Mouse (Mus musculus) testis, adult 2 months (tissue): ENCODE data around the gene Phlpp1. TPM values are rescaled to one million over a fixed set of nuclear protein-coding genes. Genes with fewer than 3 reads are reported as not detected.

Source experiments
- H3K27ac ChIP-seq: fragments of 200-500 bp; 2 replicates; pipeline ENCODE4 v1.5.1; 2012; ENCODE audit warnings: low read depth, low read length; ENCODE audit not compliant: control insufficient read depth, insufficient read depth
- H3K27me3 ChIP-seq: fragments of 200-500 bp; 2 replicates; pipeline ENCODE4 v1.6.1; 2012; ENCODE audit warnings: mild to moderate bottlenecking, low read length, moderate library complexity; ENCODE audit not compliant: control insufficient read depth, insufficient read depth
- H3K36me3 ChIP-seq: fragments of 200-500 bp; 2 replicates; pipeline ENCODE4 v1.6.1; 2012; ENCODE audit warnings: mild to moderate bottlenecking, low read length; ENCODE audit not compliant: control insufficient read depth, insufficient read depth
- H3K4me1 ChIP-seq: fragments of 200-500 bp; 2 replicates; pipeline ENCODE4 v1.6.1; 2012; ENCODE audit warnings: low read length; ENCODE audit not compliant: control insufficient read depth, insufficient read depth
- H3K4me3 ChIP-seq: fragments of 200-500 bp; 2 replicates; pipeline ENCODE4 v1.5.1; 2012; ENCODE audit warnings: low read depth, mild to moderate bottlenecking, low read length, moderate library complexity, mixed read lengths; ENCODE audit not compliant: control insufficient read depth
- CTCF ChIP-seq: fragments of 200-500 bp; IDR thresholded peaks from 2 replicates; pipeline ENCODE4 v1.5.1; 2012; ENCODE audit warnings: low read depth, mild to moderate bottlenecking, inconsistent platforms, low read length, moderate library complexity; ENCODE audit not compliant: control insufficient read depth, insufficient read depth, insufficient replicate concordance
- POLR2A ChIP-seq: fragments of 200-500 bp; IDR thresholded peaks from 2 replicates; pipeline ENCODE4 v1.6.1; 2012; ENCODE audit warnings: low read depth, mild to moderate bottlenecking, inconsistent platforms, low read length, moderate library complexity; ENCODE audit not compliant: control insufficient read depth
- polyA plus RNA-seq: library from polyadenylated mRNA; depleted of rRNA; stranded (reverse); fragments of >200 nt; gene quantifications from 2 replicates; pipeline ENCODE4 v1.2.3, GENCODE M21; 2012

The Phlpp1 gene
- polyA plus RNA-seq, 1 experiment = 59.6 TPM

GRCm38 (mm10) chr1:106257176-106257575 lies 85.6 kb downstream of the Phlpp1 start:
- Histone ChIP-seq H3K36me3 (no peaks in the 10 kb centered on the region), H3K27ac (no peak overlapping the region), H3K4me1 (no peaks in the 10 kb centered on the region), H3K4me3 (no peak overlapping the region), H3K27me3 (no peaks in the 10 kb centered on the region)
- TF ChIP-seq POLR2A = no peak
- no peak for TF ChIP-seq CTCF

- TF ChIP-seq CTCF (no peak), POLR2A (no peak)
- H3K27me3 ChIP-seq = no peaks in the 10 kb centered on the region
- no peak overlapping the region for H3K4me3 ChIP-seq
- no peaks in the 10 kb centered on the region for H3K4me1 ChIP-seq
- H3K36me3 ChIP-seq = no peaks in the 10 kb centered on the region
- H3K27ac ChIP-seq = no peak overlapping the region
Measured at GRCm38 (mm10) chr1:106268028-106268799, 96.7 kb downstream of the Phlpp1 start.

- Histone ChIP-seq H3K4me3 (no peak overlapping the region), H3K4me1 (no peaks in the 10 kb centered on the region), H3K36me3 (no peaks in the 10 kb centered on the region), H3K27ac (no peak overlapping the region), H3K27me3 (no peaks in the 10 kb centered on the region)
- TF ChIP-seq CTCF (no peak), POLR2A (no peak)
Measured at GRCm38 (mm10) chr1:106269337-106269736, 97.8 kb downstream of the Phlpp1 start.

- Histone ChIP-seq H3K4me1 (no peaks in the 10 kb centered on the region), H3K27ac (no peak overlapping the region), H3K36me3 (no peaks in the 10 kb centered on the region), H3K27me3 (no peaks in the 10 kb centered on the region), H3K4me3 (no peak overlapping the region)
- TF ChIP-seq POLR2A (no peak), CTCF (no peak)
Measured at GRCm38 (mm10) chr1:106272916-106273315, 101.4 kb downstream of the Phlpp1 start.

- no peak overlapping the region for H3K4me3 ChIP-seq
Measured at GRCm38 (mm10) chr1:106273801-106274200, 102.2 kb downstream of the Phlpp1 start.

GRCm38 (mm10) chr1:106274561-106275001 lies 103.0 kb downstream of the Phlpp1 start:
- Histone ChIP-seq H3K27ac (no peak overlapping the region), H3K27me3 (no peaks in the 10 kb centered on the region), H3K4me3 (no peak overlapping the region), H3K4me1 (no peaks in the 10 kb centered on the region), H3K36me3 (no peaks in the 10 kb centered on the region)
- TF ChIP-seq POLR2A (no peak), CTCF (no peak)

More at GRCm38 (mm10) chr1:106273801-106274200, 102.2 kb downstream of the Phlpp1 start:
- no peaks in the 10 kb centered on the region for H3K4me1 ChIP-seq
- TF ChIP-seq CTCF (no peak), POLR2A (no peak)
- H3K36me3 ChIP-seq = no peaks in the 10 kb centered on the region
- H3K27ac ChIP-seq = no peak overlapping the region
- no peaks in the 10 kb centered on the region for H3K27me3 ChIP-seq

GRCm38 (mm10) chr1:106275142-106275541 lies 103.6 kb downstream of the Phlpp1 start:
- H3K4me1 ChIP-seq = no peaks in the 10 kb centered on the region
- no peak overlapping the region for H3K4me3 ChIP-seq
- H3K36me3 ChIP-seq = no peaks in the 10 kb centered on the region
- no peak for TF ChIP-seq CTCF
- TF ChIP-seq POLR2A = no peak
- H3K27me3 ChIP-seq = no peaks in the 10 kb centered on the region
- H3K27ac ChIP-seq = no peak overlapping the region
